Mouse (Mus musculus) midbrain, embryonic 11.5 days (tissue): ENCODE results near the gene Pepd. TPM values are rescaled to one million over a fixed set of nuclear protein-coding genes. Genes with fewer than 3 reads are reported as not detected.
"Not testable (repeated sequence)": the region's sequence is repeated elsewhere in the genome, so short reads cannot be mapped to it uniquely, and the experiment has no call there.

ENCODE experiments used
- ATAC-seq: fragments of 200-750 bp; cut with Nextera tagmentation; 2 replicates; pipeline ENCODE4 v1.8.0; 2017; ENCODE audit warnings: moderate TSS enrichment, moderate library complexity; ENCODE audit not compliant: low FRiP score
- DNase-seq: peaks from one replicate; pipeline ENCODE4 v3.0.0; 2015; ENCODE audit warnings: low spot score; ENCODE audit errors: missing footprints
- H3K27ac ChIP-seq: fragments of 300-500 bp; sonication (generic); 2 replicates; pipeline ENCODE4 v1.5.1; 2014; ENCODE audit warnings: low read depth, low read length
- H3K27me3 ChIP-seq: fragments of 300-500 bp; sonication (generic); 2 replicates; pipeline ENCODE4 v1.6.1; 2014; ENCODE audit warnings: mild to moderate bottlenecking, low read length, moderate library complexity, mixed read lengths; ENCODE audit not compliant: control insufficient read depth, insufficient read depth
- H3K36me3 ChIP-seq: fragments of 300-500 bp; sonication (generic); 2 replicates; pipeline ENCODE4 v1.6.1; 2014; ENCODE audit warnings: mild to moderate bottlenecking, low read length, moderate library complexity, mixed read lengths; ENCODE audit not compliant: control insufficient read depth, insufficient read depth
- H3K4me1 ChIP-seq: fragments of 300-500 bp; sonication (generic); 2 replicates; pipeline ENCODE4 v1.6.1; 2014; ENCODE audit warnings: low read length; ENCODE audit not compliant: control insufficient read depth, insufficient read depth
- H3K4me2 ChIP-seq: fragments of 300-500 bp; sonication (generic); 2 replicates; pipeline ENCODE4 v1.6.1; 2014; ENCODE audit warnings: mild to moderate bottlenecking, moderate library complexity
- H3K4me3 ChIP-seq: fragments of 300-500 bp; sonication (generic); 2 replicates; pipeline ENCODE4 v1.5.1; 2014; ENCODE audit warnings: low read depth, low read length
- H3K9ac ChIP-seq: fragments of 300-500 bp; sonication (generic); 2 replicates; pipeline ENCODE4 v1.6.1; 2014; ENCODE audit warnings: low read length
- H3K9me3 ChIP-seq: fragments of 300-500 bp; sonication (generic); 2 replicates; pipeline ENCODE4 v1.6.1; 2016; ENCODE audit warnings: low read length; ENCODE audit not compliant: control insufficient read depth
- WGBS: fragments of 180-500 bp; shearing (Covaris S2); extraction: QIAGEN DNeasy Blood & Tissue Kit; methylation state at CpG from one replicate; pipeline ENCODE4 v1.1.7; 2014; 5-methylcytosine and 5-hydroxymethylcytosine counted together
- polyA plus RNA-seq: library from polyadenylated mRNA; unstranded; fragments of >200 nt; fragmentation: Nextera tagmentation; extraction: Ambion mirVana; gene quantifications from 2 replicates; pipeline ENCODE4 v1.2.1, GENCODE M21; 2014

Gene Pepd
- polyA plus RNA-seq, 1 experiment from 2014 or later: 67.3 TPM

GRCm38 (mm10) chr7:34967362-34967761, 55.2 kb downstream of the Pepd start:
- Histone ChIP-seq H3K36me3 (no peaks in the 10 kb centered on the region), H3K27ac (no peak overlapping the region), H3K4me3 (no peak overlapping the region), H3K9ac (no peak overlapping the region), H3K27me3 (no peaks in the 10 kb centered on the region), H3K4me2 (no peak overlapping the region), H3K9me3 (no peaks in the 10 kb centered on the region), H3K4me1 (no peaks in the 10 kb centered on the region)
- ATAC-seq (no peak), DNase-seq (no peak)
- 83% methylated on average over 3 of the region's 3 CpGs for WGBS

GRCm38 (mm10) chr7:34968749-34969433, 56.7 kb downstream of the Pepd start:
- H3K27me3 ChIP-seq: no peaks in the 10 kb centered on the region
- DNase-seq: no peak
- no peak overlapping the region for H3K27ac ChIP-seq
- peaks cover 2% of the 10 kb centered on the region; the same call in 1 of the 2 replicates for H3K4me1 ChIP-seq
- H3K36me3 ChIP-seq: no peaks in the 10 kb centered on the region
- ATAC-seq: no peak
- no peaks in the 10 kb centered on the region for H3K9me3 ChIP-seq
- no peak overlapping the region for H3K4me3 ChIP-seq
- WGBS: 86% methylated on average over 3 of the region's 3 CpGs
- H3K9ac ChIP-seq: no peak overlapping the region
- no peak overlapping the region for H3K4me2 ChIP-seq

GRCm38 (mm10) chr7:34971826-34972225, 59.6 kb downstream of the Pepd start:
- Histone ChIP-seq H3K9ac (no peak overlapping the region), H3K4me2 (no peak overlapping the region), H3K9me3 (no peaks in the 10 kb centered on the region), H3K36me3 (no peaks in the 10 kb centered on the region), H3K4me1 (peaks cover 2% of the 10 kb centered on the region; the same call in 1 of the 2 replicates), H3K27me3 (no peaks in the 10 kb centered on the region), H3K4me3 (no peak overlapping the region), H3K27ac (no peak overlapping the region)
- ATAC-seq: no peak
- no peak for DNase-seq
- WGBS: 79% methylated on average over 10 of the region's 10 CpGs

GRCm38 (mm10) chr7:34972990-34973440, 60.8 kb downstream of the Pepd start:
- no peak overlapping the region for H3K9ac ChIP-seq
- H3K27me3 ChIP-seq: no peaks in the 10 kb centered on the region
- H3K27ac ChIP-seq: no peak overlapping the region
- DNase-seq (no peak), ATAC-seq (0 out of 2 replicates have a peak, but pooled peaks have one; percentile 58)
- peaks cover 2% of the 10 kb centered on the region; the same call in 1 of the 2 replicates for H3K4me1 ChIP-seq
- 68% methylated on average over 4 of the region's 4 CpGs for WGBS
- no peaks in the 10 kb centered on the region for H3K9me3 ChIP-seq
- no peaks in the 10 kb centered on the region for H3K36me3 ChIP-seq
- no peak overlapping the region for H3K4me2 ChIP-seq
- no peak overlapping the region for H3K4me3 ChIP-seq

GRCm38 (mm10) chr7:34973877-34974276, 61.7 kb downstream of the Pepd start:
- Histone ChIP-seq H3K36me3 (no peaks in the 10 kb centered on the region), H3K4me1 (peaks cover 2% of the 10 kb centered on the region; the same call in 1 of the 2 replicates), H3K4me2 (no peak overlapping the region), H3K27ac (no peak overlapping the region), H3K9me3 (no peaks in the 10 kb centered on the region), H3K9ac (no peak overlapping the region), H3K4me3 (no peak overlapping the region), H3K27me3 (no peaks in the 10 kb centered on the region)
- no peak for ATAC-seq
- WGBS: 75% methylated on average over 3 of the region's 3 CpGs
- DNase-seq: no peak

GRCm38 (mm10) chr7:34975913-34976312, 63.7 kb downstream of the Pepd start:
- Histone ChIP-seq H3K9ac (no peak overlapping the region), H3K4me2 (no peak overlapping the region), H3K9me3 (no peaks in the 10 kb centered on the region), H3K27me3 (no peaks in the 10 kb centered on the region), H3K36me3 (no peaks in the 10 kb centered on the region), H3K27ac (no peak overlapping the region), H3K4me1 (peaks cover 2% of the 10 kb centered on the region; the same call in 1 of the 2 replicates), H3K4me3 (no peak overlapping the region)
- ATAC-seq (no peak), DNase-seq (no peak)
- WGBS: 95% methylated on average over 12 of the region's 12 CpGs

GRCm38 (mm10) chr7:34977403-34977802, 65.2 kb downstream of the Pepd start:
- no peak overlapping the region for H3K4me2 ChIP-seq
- no peaks in the 10 kb centered on the region for H3K27me3 ChIP-seq
- H3K9ac ChIP-seq: no peak overlapping the region
- WGBS: 89% methylated on average over 4 of the region's 4 CpGs
- H3K9me3 ChIP-seq: no peaks in the 10 kb centered on the region
- H3K4me3 ChIP-seq: no peak overlapping the region
- no peaks in the 10 kb centered on the region for H3K36me3 ChIP-seq
- no peak for ATAC-seq
- DNase-seq: no peak
- H3K4me1 ChIP-seq: peaks cover 2% of the 10 kb centered on the region; the same call in 1 of the 2 replicates
- H3K27ac ChIP-seq: no peak overlapping the region

- Histone ChIP-seq H3K4me3 (no peak overlapping the region), H3K27ac (no peak overlapping the region), H3K9me3 (no peaks in the 10 kb centered on the region), H3K4me2 (no peak overlapping the region), H3K36me3 (no peaks in the 10 kb centered on the region), H3K4me1 (no peaks in the 10 kb centered on the region; the same call in 1 of the 2 replicates), H3K27me3 (no peaks in the 10 kb centered on the region), H3K9ac (no peak overlapping the region)
- ATAC-seq (no peak), DNase-seq (no peak)
- WGBS: 92% methylated on average over 10 of the region's 10 CpGs
These were observed 69.6 kb downstream of the Pepd start for GRCm38 (mm10) chr7:34981803-34982202.

GRCm38 (mm10) chr7:34982372-34982771, 70.2 kb downstream of the Pepd start:
- H3K4me2 ChIP-seq, H3K27me3 ChIP-seq, H3K4me1 ChIP-seq, DNase-seq, ATAC-seq, H3K9me3 ChIP-seq, H3K36me3 ChIP-seq, H3K27ac ChIP-seq, H3K9ac ChIP-seq, H3K4me3 ChIP-seq: not testable (repeated sequence)
- WGBS: 83% methylated on average over 2 of the region's 2 CpGs
